Mouse (Mus musculus) A20 (cell line): ENCODE measurements around the gene Gm15140.
"Not testable (repeated sequence)": the region's sequence is repeated elsewhere in the genome, so short reads cannot be mapped to it uniquely, and the experiment has no call there.

Source experiments
- DNase-seq: peaks from one replicate; pipeline ENCODE4 v3.0.0-alpha.2; 2011; ENCODE audit warnings: low read depth, low spot score

The Gm15140 gene

DNA sequence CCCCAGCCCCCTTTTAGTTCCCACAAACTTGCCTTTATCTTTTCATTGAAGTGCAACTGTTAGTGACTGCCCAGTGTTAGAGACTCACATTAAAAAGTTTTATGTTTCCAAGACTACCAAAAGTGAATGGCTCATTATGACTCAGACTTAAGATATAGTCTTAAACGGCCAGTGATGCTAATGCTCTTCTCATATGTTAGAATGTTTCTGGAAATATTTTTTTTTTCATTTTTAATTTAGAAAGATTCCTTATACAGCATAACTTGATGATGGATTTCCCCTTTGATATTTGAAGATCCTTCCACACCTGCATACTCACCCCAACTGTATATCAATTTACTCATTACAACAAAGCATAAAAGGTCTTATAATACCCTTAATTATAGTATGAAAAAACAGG is at the start of gene Gm15140:
Gm15140 (minus strand) TSS at position 101 of the 400 bp plus-strand sequence.
- DNase-seq = not testable (repeated sequence)
